Mouse (Mus musculus): Measurements from ENCODE around the gene 1810010D01Rik. TPM values are rescaled to one million over a fixed set of nuclear protein-coding genes. Genes with fewer than 3 reads are reported as not detected.

The 1810010D01Rik gene
- total RNA-seq (2014; rRNA removed) (0.31 and 1.00 TPM in 2 replicates), polyA plus RNA-seq (2015; fragmentation: Nextera tagmentation; extraction: Ambion mirVana) (0.25 TPM in 1 of 2 replicates, not detected in the other)

DNA sequence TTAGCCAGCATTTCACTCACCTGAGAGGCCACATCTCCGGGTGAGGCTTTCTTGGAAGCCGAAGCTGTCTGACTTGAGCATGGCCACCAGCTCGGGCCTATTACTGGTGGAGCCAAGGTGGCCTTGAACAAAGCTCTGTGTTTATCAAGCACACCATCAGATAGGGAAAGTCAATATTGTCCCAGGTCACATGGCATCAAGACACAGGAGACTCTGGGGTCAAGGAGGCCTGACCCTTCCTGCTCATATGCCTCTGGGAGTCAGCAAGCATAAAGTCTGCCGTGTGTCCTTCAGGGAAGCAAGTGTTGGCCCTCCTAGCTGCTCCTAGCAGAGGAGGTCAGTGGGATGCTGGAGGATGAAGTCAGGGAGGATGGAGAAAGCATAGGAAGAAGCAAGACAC is at the start of gene 1810010D01Rik:
Gene 1810010D01Rik (minus strand): TSS at position 114 of the 400 bp plus-strand sequence.
- Histone ChIP-seq H3K27ac (ENCODE audit: low read depth, low read length) (peak within 1 kb of the TSS; percentile 78; the same call in 1 of the 2 replicates), H3K4me3 (ENCODE audit: low read depth, low read length) (no peak within 1 kb of the TSS), H3K27me3 (ENCODE audit: insufficient read depth, low read length) (no peaks in the 10 kb centered on the region), H3K4me1 (ENCODE audit: insufficient read depth) (no peaks in the 10 kb centered on the region; the same call in 1 of the 2 replicates), H3K4me2 (ENCODE audit: low read depth) (no peak within 1 kb of the TSS), H3K36me3 (ENCODE audit: insufficient read depth) (no peaks in the 10 kb centered on the region), H3K9ac (0 out of 2 replicates have a peak within 1 kb of the TSS, but pooled peaks have one; percentile 53), H3K9me3 (ENCODE audit: low read length) (no peaks in the 10 kb centered on the region)
- DNase-seq (no peak), ATAC-seq (no peak)
- TF ChIP-seq CTCF (IDR thresholded peaks at IDR 0.05; ENCODE audit: low read depth): no peak
- WGBS: 98% methylated on average over 4 of the region's 4 CpGs

GRCm38 (mm10) chr7:145256092-145256491 is 48.2 kb upstream of the 1810010D01Rik start:
- no peak for DNase-seq
- no peaks in the 10 kb centered on the region for H3K36me3 ChIP-seq (ENCODE audit: insufficient read depth)
- 95% methylated on average over 1 of the region's 1 CpGs for WGBS

DNA sequence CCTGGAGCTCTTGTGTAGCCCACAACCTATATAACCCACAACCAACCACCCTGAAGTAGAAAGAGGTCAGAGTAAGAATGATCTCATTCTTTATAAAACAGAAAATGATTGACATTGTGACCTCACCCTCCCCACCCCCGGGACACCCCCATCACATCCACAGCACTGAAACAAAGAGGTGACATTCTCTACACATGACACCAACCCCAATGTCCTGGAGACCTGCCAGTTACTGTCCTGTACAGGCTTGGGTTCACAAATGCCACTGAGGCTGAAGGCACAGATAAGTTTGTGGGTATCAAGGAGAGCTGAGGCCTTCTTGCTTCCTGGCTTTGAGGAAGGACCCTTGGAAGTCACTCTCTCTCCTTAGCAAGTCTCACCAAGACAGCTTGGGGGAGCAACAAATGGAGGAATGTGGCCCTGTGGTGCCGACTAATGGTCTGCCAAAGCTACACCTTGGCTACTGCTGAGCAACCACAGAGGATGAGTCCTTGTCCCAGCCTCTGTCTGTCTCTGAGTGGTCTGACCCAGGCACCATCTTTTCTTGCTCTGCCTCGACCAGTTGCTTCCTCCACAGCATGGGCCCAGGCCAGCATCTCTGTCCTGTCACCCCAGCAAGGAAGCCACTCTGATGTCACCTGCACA is 46.2 kb upstream of the 1810010D01Rik start:
- H3K9ac ChIP-seq: no peak overlapping the region
- no peaks in the 10 kb centered on the region for H3K4me1 ChIP-seq (ENCODE audit: insufficient read depth)
- TF ChIP-seq CTCF (IDR thresholded peaks at IDR 0.05; ENCODE audit: low read depth): no peak
- WGBS: 73% methylated on average over 3 of the region's 3 CpGs
- H3K27ac ChIP-seq (ENCODE audit: low read depth, low read length): no peak overlapping the region
- H3K4me2 ChIP-seq (ENCODE audit: low read depth): no peak overlapping the region
- H3K4me3 ChIP-seq (ENCODE audit: low read depth, low read length): no peak overlapping the region
- DNase-seq: no peak
- no peaks in the 10 kb centered on the region for H3K36me3 ChIP-seq (ENCODE audit: insufficient read depth)
- H3K9me3 ChIP-seq (ENCODE audit: low read length): no peaks in the 10 kb centered on the region
- H3K27me3 ChIP-seq (ENCODE audit: insufficient read depth, low read length): no peaks in the 10 kb centered on the region
- ATAC-seq: no peak

More at GRCm38 (mm10) chr7:145256092-145256491, 48.2 kb upstream of the 1810010D01Rik start:
- H3K9me3 ChIP-seq (ENCODE audit: low read length): no peaks in the 10 kb centered on the region
- H3K4me3 ChIP-seq (ENCODE audit: low read depth, low read length): no peak overlapping the region
- no peaks in the 10 kb centered on the region for H3K27me3 ChIP-seq (ENCODE audit: insufficient read depth, low read length)
- H3K9ac ChIP-seq: no peak overlapping the region
- H3K4me1 ChIP-seq (ENCODE audit: insufficient read depth): no peaks in the 10 kb centered on the region
- TF ChIP-seq CTCF (IDR thresholded peaks at IDR 0.05; ENCODE audit: low read depth): no peak
- no peak for ATAC-seq
- H3K4me2 ChIP-seq (ENCODE audit: low read depth): no peak overlapping the region
- H3K27ac ChIP-seq (ENCODE audit: low read depth, low read length): no peak overlapping the region

DNA sequence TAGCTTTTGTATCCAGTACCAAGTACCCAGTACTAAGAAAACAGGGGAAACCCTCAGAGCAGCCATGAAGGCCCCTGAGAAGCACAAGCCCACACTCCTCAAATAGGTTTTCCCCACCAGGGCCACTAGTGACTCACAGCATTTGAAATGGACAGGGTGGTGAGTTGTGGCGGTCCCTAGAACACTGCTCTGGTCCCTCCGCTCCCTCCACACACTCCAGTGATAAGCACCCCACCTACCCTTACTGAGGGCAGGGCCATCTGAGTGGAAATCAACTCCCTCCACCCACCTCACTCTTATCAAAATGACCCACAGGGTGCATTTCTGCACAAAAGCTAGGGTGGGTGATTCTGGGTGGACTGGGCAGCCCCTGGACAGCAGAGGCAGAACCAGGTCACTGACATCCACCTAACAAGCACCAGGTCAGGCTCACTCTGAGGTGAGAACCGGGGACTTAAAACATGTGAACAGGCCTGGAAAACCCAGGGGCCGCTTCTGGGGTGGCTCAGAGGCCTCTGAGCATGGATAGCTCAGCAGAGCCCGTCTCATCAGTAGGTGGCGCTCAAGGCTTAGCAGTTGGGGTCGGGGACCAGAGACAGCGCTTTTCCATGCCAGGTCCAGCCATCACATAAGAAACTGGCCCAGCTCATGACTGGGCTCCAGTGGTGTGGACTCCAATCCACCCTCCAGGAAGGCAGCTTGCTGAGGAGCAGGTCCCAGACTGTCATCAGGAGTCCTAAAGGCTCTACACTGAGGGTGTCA is 45.0 kb upstream of the 1810010D01Rik start:
- H3K27me3 ChIP-seq (ENCODE audit: insufficient read depth, low read length): no peaks in the 10 kb centered on the region
- no peak overlapping the region for H3K27ac ChIP-seq (ENCODE audit: low read depth, low read length)
- 25% methylated on average over 8 of the region's 8 CpGs for WGBS
- no peak overlapping the region for H3K9ac ChIP-seq
- H3K4me3 ChIP-seq (ENCODE audit: low read depth, low read length): no peak overlapping the region
- DNase-seq: peak; percentile 77
- no peaks in the 10 kb centered on the region for H3K36me3 ChIP-seq (ENCODE audit: insufficient read depth)
- H3K9me3 ChIP-seq (ENCODE audit: low read length): no peaks in the 10 kb centered on the region
- peak; percentile 85 for ATAC-seq
- peak; percentile 78 for TF ChIP-seq CTCF (IDR thresholded peaks at IDR 0.05; ENCODE audit: low read depth)
- no peak overlapping the region for H3K4me2 ChIP-seq (ENCODE audit: low read depth)
- no peaks in the 10 kb centered on the region for H3K4me1 ChIP-seq (ENCODE audit: insufficient read depth)

- Histone ChIP-seq H3K9ac (no peak overlapping the region), H3K27ac (ENCODE audit: low read depth, low read length) (no peak overlapping the region), H3K4me2 (ENCODE audit: low read depth) (no peak overlapping the region), H3K4me1 (ENCODE audit: insufficient read depth) (no peaks in the 10 kb centered on the region), H3K27me3 (ENCODE audit: insufficient read depth, low read length) (no peaks in the 10 kb centered on the region), H3K4me3 (ENCODE audit: low read depth, low read length) (no peak overlapping the region), H3K36me3 (ENCODE audit: insufficient read depth) (no peaks in the 10 kb centered on the region), H3K9me3 (ENCODE audit: low read length) (no peaks in the 10 kb centered on the region)
- TF ChIP-seq CTCF (IDR thresholded peaks at IDR 0.05; ENCODE audit: low read depth): no peak
- ATAC-seq: no peak
- 71% methylated on average over 9 of the region's 9 CpGs for WGBS
- no peak for DNase-seq
Observed at GRCm38 (mm10) chr7:145250225-145250624, 42.3 kb upstream of the 1810010D01Rik start.

DNA sequence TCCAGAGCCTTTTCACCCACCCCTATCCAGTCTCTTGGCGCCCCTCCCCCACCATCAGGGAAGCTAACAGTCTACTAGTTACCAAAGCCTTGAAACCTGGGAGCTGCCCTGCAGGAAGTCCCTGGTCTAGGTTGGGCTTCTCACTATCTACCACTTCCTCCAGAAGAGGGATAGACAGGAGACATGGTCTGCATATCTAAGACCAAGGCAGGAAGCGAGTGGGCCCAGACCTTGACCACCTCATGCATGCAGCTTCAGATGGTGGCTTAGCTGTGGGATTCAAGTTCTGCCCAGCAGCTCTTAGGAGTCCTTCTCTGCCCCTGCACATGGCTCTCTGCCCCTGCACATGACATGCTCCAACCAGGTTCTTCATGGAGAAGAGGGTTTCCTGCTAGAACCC is 41.0 kb upstream of the 1810010D01Rik start:
- Histone ChIP-seq H3K4me1 (ENCODE audit: insufficient read depth) (no peaks in the 10 kb centered on the region), H3K36me3 (ENCODE audit: insufficient read depth) (no peaks in the 10 kb centered on the region), H3K9ac (no peak overlapping the region), H3K9me3 (ENCODE audit: low read length) (no peaks in the 10 kb centered on the region), H3K4me2 (ENCODE audit: low read depth) (no peak overlapping the region), H3K4me3 (ENCODE audit: low read depth, low read length) (no peak overlapping the region), H3K27ac (ENCODE audit: low read depth, low read length) (no peak overlapping the region), H3K27me3 (ENCODE audit: insufficient read depth, low read length) (no peaks in the 10 kb centered on the region)
- WGBS: 78% methylated on average over 2 of the region's 2 CpGs
- DNase-seq: no peak
- no peak for TF ChIP-seq CTCF (IDR thresholded peaks at IDR 0.05; ENCODE audit: low read depth)
- no peak for ATAC-seq
